Mouse (Mus musculus) subcutaneous adipose tissue, adult 2 months (tissue): ENCODE measurements around the gene Lce3d. TPM values are rescaled to one million over a fixed set of nuclear protein-coding genes. Genes with fewer than 3 reads are reported as not detected.

Experiments
- polyA plus RNA-seq: library from polyadenylated mRNA; depleted of rRNA; stranded (reverse); fragments of >200 nt; gene quantifications from 2 replicates; pipeline ENCODE4 v1.2.3, GENCODE M21; 2012; ENCODE audit warnings: low replicate concordance; rRNA removed

Lce3d gene
- not detected in 2 replicates for polyA plus RNA-seq

DNA sequence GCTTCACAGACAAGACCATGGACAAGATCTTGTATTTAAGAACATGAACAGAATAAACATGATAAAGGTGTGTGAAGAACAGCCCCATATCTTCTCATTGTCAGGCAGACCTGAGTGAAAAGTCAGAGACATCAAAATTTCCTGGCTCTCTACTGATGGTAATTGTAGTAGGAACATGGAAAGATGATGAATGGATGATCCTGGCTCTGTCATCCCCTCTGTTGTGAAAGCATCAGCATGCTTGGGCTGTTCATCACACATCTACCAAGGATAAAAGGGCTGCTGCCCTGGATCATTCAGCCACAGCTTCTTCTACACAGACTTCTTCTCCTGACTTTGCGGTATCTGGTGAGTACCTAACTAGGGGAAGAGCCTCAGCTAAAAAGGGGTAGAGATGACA is at the start of gene Lce3d:
Gene Lce3d, plus strand, starts transcription at position 301 of the 400 bp plus-strand sequence.

DNA sequence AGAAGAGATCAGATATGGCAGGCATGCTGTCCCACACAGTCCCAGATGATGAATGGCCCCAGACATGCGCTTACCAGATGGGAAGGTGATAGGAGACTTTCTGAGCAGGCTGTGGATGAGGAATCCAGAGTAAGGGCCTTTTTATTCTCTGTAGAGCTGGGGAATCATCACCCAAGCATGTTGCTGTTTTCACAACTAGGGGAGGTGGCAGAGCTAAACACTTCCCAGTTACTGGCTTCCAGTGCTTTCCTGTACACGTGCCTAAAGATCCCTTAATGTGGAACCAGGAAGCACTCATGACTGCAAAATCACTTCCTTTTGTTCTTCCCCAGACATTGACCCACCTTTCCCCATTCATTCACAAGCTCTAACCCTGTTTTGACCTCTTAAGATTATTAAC is 31.1 kb upstream of the Lce3d start, which contains the start of gene Lce3a:
Gene Lce3a, minus strand, starts transcription at position 101 of the 400 bp plus-strand sequence.

DNA sequence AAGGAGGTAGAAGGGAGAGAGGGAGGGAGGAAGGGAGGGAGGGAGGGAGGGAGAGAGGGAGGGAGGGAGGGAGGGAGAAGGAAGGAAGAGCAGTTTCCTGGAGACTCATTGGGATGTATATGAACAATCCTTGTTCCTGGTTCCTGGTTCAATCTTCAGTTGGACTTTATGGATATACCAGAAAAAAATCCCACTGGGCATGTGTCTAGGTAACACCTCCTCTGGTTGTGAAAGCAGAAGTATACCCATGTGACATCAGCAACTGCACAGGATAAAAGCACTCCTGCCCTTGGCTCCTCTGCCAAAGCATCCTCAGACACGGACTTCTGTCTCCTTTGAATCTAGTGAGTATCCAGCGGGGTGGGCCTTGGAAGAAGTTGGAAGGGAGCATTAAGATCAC is 24.5 kb upstream of the Lce3d start, which contains the start of gene Lce3b:
Gene Lce3b, plus strand, starts transcription at position 301 of the 400 bp plus-strand sequence.

DNA sequence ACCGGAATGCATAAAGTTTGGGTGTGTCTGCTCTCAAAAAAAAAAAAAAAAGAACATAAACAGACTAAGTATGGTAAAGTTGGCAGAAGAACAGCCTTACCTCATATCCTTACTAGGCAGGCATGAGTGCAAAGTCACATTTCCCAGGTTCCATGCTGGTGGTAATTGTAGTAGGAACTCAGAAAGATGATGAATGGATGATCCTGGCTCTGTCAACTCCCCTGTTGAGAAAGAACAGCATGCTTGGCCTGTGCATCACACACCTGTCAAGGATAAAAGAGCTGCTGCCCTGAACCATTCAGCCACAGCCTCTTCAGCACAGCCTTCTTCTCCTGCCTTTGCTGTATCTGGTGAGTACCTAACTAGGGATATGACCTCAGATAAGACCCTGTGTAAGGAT is 13.0 kb upstream of the Lce3d start, which contains the start of gene Lce3c:
Gene Lce3c, plus strand, starts transcription at position 301 of the 400 bp plus-strand sequence.

DNA sequence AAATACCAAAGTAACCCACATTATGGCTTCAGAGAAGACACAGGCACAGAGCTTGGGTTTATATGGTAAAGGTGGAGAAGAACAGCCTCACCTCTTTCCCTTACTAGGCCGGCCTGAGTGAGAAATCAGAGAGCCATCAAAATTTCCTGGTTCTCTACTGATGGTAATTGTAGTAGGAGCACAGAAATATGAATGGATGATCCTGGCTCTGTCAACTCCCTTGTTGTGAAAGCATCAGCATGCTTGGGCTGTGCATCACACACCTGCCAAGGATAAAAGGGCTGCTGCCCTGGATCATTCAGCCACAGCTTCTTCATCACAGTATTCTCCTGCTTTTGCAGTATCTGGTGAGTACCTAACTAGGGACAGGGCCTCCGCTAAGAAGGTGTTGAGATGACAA is 9.6 kb downstream of the Lce3d start, which contains the start of gene Lce3e:
Gene Lce3e, plus strand, starts transcription at position 301 of the 400 bp plus-strand sequence.

DNA sequence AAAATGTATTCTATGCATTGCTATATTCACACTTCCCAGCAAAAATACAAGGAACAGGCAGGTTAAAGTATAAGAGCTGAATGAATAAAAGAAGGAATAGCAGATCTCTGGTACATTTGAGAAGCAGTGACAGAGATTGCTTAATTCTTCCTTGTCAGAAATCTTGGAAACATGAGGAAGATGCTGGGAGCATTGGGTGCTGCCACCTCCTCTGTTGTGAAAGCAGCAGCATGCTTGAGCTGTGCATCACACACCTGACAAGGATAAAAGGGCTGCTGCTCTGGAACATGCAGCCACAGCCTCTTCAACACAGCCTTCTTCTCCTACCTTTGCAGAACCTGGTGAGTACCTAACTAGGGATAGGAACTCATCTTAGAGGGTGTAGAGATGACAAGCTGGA is 34.7 kb downstream of the Lce3d start, which contains the start of gene Lce3f:
Gene Lce3f, plus strand, starts transcription at position 301 of the 400 bp plus-strand sequence.

Other genes with a start within 250 kb of the Lce3d start
- not detected in 2 replicates for gene Lce1e, start 248.3 kb upstream of the Lce3d start, polyA plus RNA-seq
- not detected in 2 replicates for gene Lce1f, start 237.0 kb upstream of the Lce3d start, polyA plus RNA-seq
- not detected in 2 replicates for gene Gm38119, start 218.3 kb upstream of the Lce3d start, polyA plus RNA-seq
- gene Lce1g, start 205.1 kb upstream of the Lce3d start, polyA plus RNA-seq, result not detected in 2 replicates
- not detected in 2 replicates for gene Lce1h, start 192.3 kb upstream of the Lce3d start, polyA plus RNA-seq
- not detected in 2 replicates for gene Lce1i, start 178.5 kb upstream of the Lce3d start, polyA plus RNA-seq
- not detected in 2 replicates for gene Lce1j, start 166.9 kb upstream of the Lce3d start, polyA plus RNA-seq
- gene Lce1k, start 149.5 kb upstream of the Lce3d start, polyA plus RNA-seq, result not detected in 2 replicates
- not detected in 2 replicates for gene Kprp, start 130.1 kb upstream of the Lce3d start, polyA plus RNA-seq
- gene Lce1l, start 106.1 kb upstream of the Lce3d start, polyA plus RNA-seq, result not detected in 2 replicates
- not detected in 2 replicates for gene 2310050C09Rik, start 87.2 kb upstream of the Lce3d start, polyA plus RNA-seq
- gene Lce3a, start 31.2 kb upstream of the Lce3d start, polyA plus RNA-seq, result not detected in 2 replicates
- gene Lce3b, start 24.4 kb upstream of the Lce3d start, polyA plus RNA-seq, result not detected in 2 replicates
- 0.27 TPM in 1 of 2 replicates, not detected in the other for gene Lce3c, start 12.9 kb upstream of the Lce3d start, polyA plus RNA-seq
- gene Lce3e, start 9.7 kb downstream of the Lce3d start, polyA plus RNA-seq, result not detected in 2 replicates
- not detected in 2 replicates for gene Lce3f, start 34.8 kb downstream of the Lce3d start, polyA plus RNA-seq
- not detected in 2 replicates for gene Crct1, start 58.3 kb downstream of the Lce3d start, polyA plus RNA-seq
- gene Lce1m, start 61.7 kb downstream of the Lce3d start, polyA plus RNA-seq, result not detected in 2 replicates
- not detected in 2 replicates for gene Gm4858, start 111.4 kb downstream of the Lce3d start, polyA plus RNA-seq
- not detected in 2 replicates for gene Crnn, start 187.4 kb downstream of the Lce3d start, polyA plus RNA-seq
- gene Flg2, start 239.9 kb downstream of the Lce3d start, polyA plus RNA-seq, result not detected in 2 replicates